Mouse (Mus musculus): ENCODE results near the gene Ten1.

DNA sequence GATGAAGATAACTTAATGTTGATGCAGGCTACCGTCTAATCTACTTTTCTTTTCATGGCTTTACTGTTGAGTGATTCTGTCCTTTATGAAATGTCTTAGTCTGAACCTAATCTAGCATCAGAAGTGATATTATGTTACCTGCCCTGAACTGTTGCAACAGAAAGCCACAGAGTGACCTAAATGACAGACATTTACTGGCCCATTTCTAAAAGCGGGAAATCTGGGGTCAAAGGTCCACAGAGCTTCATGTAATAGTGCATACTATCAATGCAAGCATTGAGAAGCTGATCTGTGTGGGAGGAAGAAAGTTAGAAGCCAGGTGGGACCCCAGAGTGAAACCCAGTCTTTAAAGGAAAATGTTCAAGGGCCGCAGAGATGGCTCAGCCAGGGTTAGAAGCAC, 4.5 kb downstream of the Ten1 start:
- no peak for TF ChIP-seq CTCF (IDR thresholded peaks at IDR 0.05; ENCODE audit: low read depth, low read length)
- no peak for TF ChIP-seq POLR2A (IDR thresholded peaks at IDR 0.05; ENCODE audit: borderline replicate concordance, low read depth, low read length)

All from bone marrow macrophage, adult 2 months (primary cell).